Comparison of ENCODE assay signal across 8 mouse cellular contexts in the genomic region with DNA sequence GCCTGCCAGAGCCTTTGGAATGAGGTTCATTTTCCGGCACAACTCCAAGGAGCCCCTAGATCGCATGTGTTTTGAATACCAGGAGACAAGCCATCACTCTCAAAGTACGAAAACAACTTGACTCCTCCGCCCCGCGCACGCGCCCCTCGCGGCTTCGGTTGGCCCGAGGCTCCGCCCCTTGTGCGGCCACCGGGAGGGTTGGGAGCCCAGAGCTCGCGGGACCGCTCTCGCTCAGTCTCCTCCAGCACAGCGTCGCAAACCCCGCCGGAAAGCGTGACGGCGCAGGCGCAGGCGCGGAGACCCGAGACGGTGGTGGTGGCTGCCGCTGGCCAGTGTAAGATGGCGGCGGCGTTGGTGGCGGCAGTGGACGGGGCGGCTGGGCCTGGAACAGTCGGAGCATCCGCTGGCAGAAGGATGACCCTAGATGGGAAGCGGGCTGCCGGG. TPM values are rescaled to one million over a fixed set of nuclear protein-coding genes. Genes with fewer than 3 reads are reported as not detected.
DNase-seq lines count a peak whose midpoint lies in the region; ATAC-seq and TF ChIP-seq lines count a peak whose summit lies in the region.

Gene Dcaf8 (plus strand): TSS at position 250 of the 444 bp plus-strand sequence.

- TF ChIP-seq EP300 in lung, postnatal 0 days (IDR thresholded peaks at IDR 0.05) = no peak

- no peaks in the 10 kb centered on the region for H3K27me3 ChIP-seq in hindbrain, embryonic 10.5 days (ENCODE audit: insufficient read depth, poor library complexity, severe bottlenecking)
- H3K27me3 ChIP-seq in lung, postnatal 0 days (replicated peaks; ENCODE audit: insufficient read depth, low read length) = no peaks in the 10 kb centered on the region

- H3K36me3 ChIP-seq in hindbrain, embryonic 10.5 days = peaks cover 32% of the 10 kb centered on the region
- H3K36me3 ChIP-seq in lung, postnatal 0 days (ENCODE audit: insufficient read depth, low read length) = peaks cover 5% of the 10 kb centered on the region; the same call in 1 of the 2 replicates

- H3K4me2 ChIP-seq in lung, postnatal 0 days (replicated peaks; ENCODE audit: low read depth, low read length) = peak within 1 kb of the TSS; percentile 65

- H3K9me3 ChIP-seq in hindbrain, embryonic 10.5 days = no peaks in the 10 kb centered on the region
- H3K9me3 ChIP-seq in lung, postnatal 0 days (ENCODE audit: low read length) = no peaks in the 10 kb centered on the region

- TF ChIP-seq CTCF in lung, postnatal 0 days (IDR thresholded peaks at IDR 0.05) = 0 out of 2 replicates have a peak, but pooled peaks have one; percentile 6

- under 1% methylated on average over 42 of the region's 42 CpGs for WGBS in hindbrain, embryonic 10.5 days
- 1% methylated on average over 38 of the region's 42 CpGs for WGBS in lung, postnatal 0 days

- H3K27ac ChIP-seq in hindbrain, embryonic 10.5 days = peak within 1 kb of the TSS; percentile 99
- peak within 1 kb of the TSS; percentile 96 for H3K27ac ChIP-seq in lung, postnatal 0 days (ENCODE audit: low read length)

- H3K4me3 ChIP-seq in hindbrain, embryonic 10.5 days = peak within 1 kb of the TSS; percentile 97
- peak within 1 kb of the TSS; percentile 87 for H3K4me3 ChIP-seq in lung, postnatal 0 days (ENCODE audit: low read depth, low read length)

- DNase-seq in MN1 (ENCODE audit: low spot score) = peak; percentile 100
- peak; percentile 96 for DNase-seq in cerebellum, adult 9-10 months
- DNase-seq in hindbrain, embryonic 10.5 days (ENCODE audit: low spot score) = peak; percentile 99
- DNase-seq in layer of hippocampus, adult 9-11 months = peak; percentile 97
- DNase-seq in lung, postnatal 0 days (ENCODE audit: low spot score) = peak; percentile 99
- DNase-seq in ovary, postnatal 14 days (ENCODE audit: low spot score) = peak; percentile 96
- DNase-seq in thymus, postnatal 14 days = peak; percentile 99

- peak; percentile 97 for ATAC-seq in frontal cortex, adult (ENCODE audit: low TSS enrichment)
- peak; percentile 99 for ATAC-seq in lung, postnatal 0 days

- peak within 1 kb of the TSS; percentile 99 for H3K9ac ChIP-seq in lung, postnatal 0 days (replicated peaks; ENCODE audit: low read depth)

- H3K4me1 ChIP-seq in hindbrain, embryonic 10.5 days (replicated peaks) = peaks cover 25% of the 10 kb centered on the region
- 0 out of 2 replicates have a peak, but pooled peaks cover 2% of the 10 kb centered on the region for H3K4me1 ChIP-seq in lung, postnatal 0 days (ENCODE audit: insufficient read depth, low read depth, low read length)

RNA-seq across cellular contexts. Expression of gene Dcaf8, which starts in this region (rescaled TPM):
- 120 and 125 TPM in 2 replicates for polyA plus RNA-seq in hindbrain, embryonic 10.5 days (2016; fragmentation: Nextera tagmentation; extraction: Ambion mirVana)
- 93.7 and 96.6 TPM in 2 replicates for polyA plus RNA-seq in lung, postnatal 0 days (2015; fragmentation: Nextera tagmentation; extraction: Ambion mirVana)

Comparison
In these comparisons a context has a peak if more than half of its experiments do, and no peak if none do; other contexts are left out.
1. Peak in every context shown above with its lines: DNase-seq, ATAC-seq, H3K4me3 ChIP-seq and H3K27ac ChIP-seq.